In genomic region chr13:44730146-44730864, GRCm38 (mm10) we compare ENCODE assay signal across 8 mouse cellular contexts. TPM values are rescaled to one million over a fixed set of nuclear protein-coding genes. Genes with fewer than 3 reads are reported as not detected.
A peak's percentile ranks its signal among the peaks of the same experiment; 100 is the strongest.
DNase-seq lines count a peak whose midpoint lies in the region; ATAC-seq lines count a peak whose summit lies in the region.

No protein-coding gene starts in this region.

- no peaks in the 10 kb centered on the region for H3K9me3 ChIP-seq in lung, embryonic 16.5 days (ENCODE audit: control insufficient read depth, low read length)

- H3K4me3 ChIP-seq in lung, embryonic 16.5 days (ENCODE audit: low read length): peak overlapping the region; percentile 86

- peak overlapping the region; percentile 95 for H3K9ac ChIP-seq in lung, embryonic 16.5 days (ENCODE audit: low read length)

- peak overlapping the region; percentile 97 for H3K27ac ChIP-seq in lung, embryonic 16.5 days (ENCODE audit: low read length)

- peak; percentile 79 to 83 for ATAC-seq in hematopoietic stem cell, adult 5-6 weeks (replicated peaks in 1 of 2; ENCODE audit: insufficient read depth in 1 of 2, low FRiP score in 2 of 2, low TSS enrichment in 1 of 2, low read depth in 1 of 2, poor library complexity in 2 of 2, severe bottlenecking in 2 of 2)
- peak; percentile 95 for ATAC-seq in lung, embryonic 16.5 days (ENCODE audit: low read depth)

- under 1% methylated on average over 59 of the region's 87 CpGs for WGBS in lung, embryonic 16.5 days

- H3K4me2 ChIP-seq in lung, embryonic 16.5 days (ENCODE audit: low read depth, low read length): peak overlapping the region; percentile 89

- no peaks in the 10 kb centered on the region for H3K36me3 ChIP-seq in lung, embryonic 16.5 days (ENCODE audit: control insufficient read depth, insufficient read depth, low read length)

- H3K27me3 ChIP-seq in lung, embryonic 16.5 days (ENCODE audit: control insufficient read depth, insufficient read depth, low read depth, low read length): no peaks in the 10 kb centered on the region

- DNase-seq in MEL-GATA-1-ER (ENCODE audit: extremely low read depth, low read depth): peak; percentile 98
- peak; percentile 100 for DNase-seq in cerebellum, adult 8-10 months
- peak; percentile 99 for DNase-seq in forelimb bud, embryonic 11.5 days (ENCODE audit: low read depth, low spot score)
- DNase-seq in layer of hippocampus, adult 9-10 months (ENCODE audit: low spot score): peak; percentile 98
- DNase-seq in ovary, postnatal 10 days (ENCODE audit: low spot score): peak; percentile 90
- DNase-seq in thymus, postnatal 10 days (ENCODE audit: low spot score in 2 of 2): peak; percentile 95 to 97

- H3K4me1 ChIP-seq in lung, embryonic 16.5 days (replicated peaks; ENCODE audit: control insufficient read depth, insufficient read depth, low read length): peaks cover 14% of the 10 kb centered on the region

RNA-seq across cellular contexts. Expression of gene Jarid2, which starts 1.0 kb away (rescaled TPM):
- 52.8 and 57.8 TPM in 2 replicates for total RNA-seq in hematopoietic stem cell, adult 5-6 weeks (2017)
- polyA plus RNA-seq in lung, embryonic 16.5 days (2015; fragmentation: Nextera tagmentation; extraction: Ambion mirVana): 25.4 and 27.0 TPM in 2 replicates

Comparison
In these comparisons a context has a peak if more than half of its experiments do, and no peak if none do; other contexts are left out.
1. Peak in every context shown above with its lines: DNase-seq, ATAC-seq, H3K4me3 ChIP-seq and H3K27ac ChIP-seq.